Mouse (Mus musculus): ENCODE results near the gene Ciz1. TPM values are rescaled to one million over a fixed set of nuclear protein-coding genes. Genes with fewer than 3 reads are reported as not detected.

Ciz1 gene
- polyA plus RNA-seq, 1 experiment from 2014 or later, result 41.1 TPM

DNA sequence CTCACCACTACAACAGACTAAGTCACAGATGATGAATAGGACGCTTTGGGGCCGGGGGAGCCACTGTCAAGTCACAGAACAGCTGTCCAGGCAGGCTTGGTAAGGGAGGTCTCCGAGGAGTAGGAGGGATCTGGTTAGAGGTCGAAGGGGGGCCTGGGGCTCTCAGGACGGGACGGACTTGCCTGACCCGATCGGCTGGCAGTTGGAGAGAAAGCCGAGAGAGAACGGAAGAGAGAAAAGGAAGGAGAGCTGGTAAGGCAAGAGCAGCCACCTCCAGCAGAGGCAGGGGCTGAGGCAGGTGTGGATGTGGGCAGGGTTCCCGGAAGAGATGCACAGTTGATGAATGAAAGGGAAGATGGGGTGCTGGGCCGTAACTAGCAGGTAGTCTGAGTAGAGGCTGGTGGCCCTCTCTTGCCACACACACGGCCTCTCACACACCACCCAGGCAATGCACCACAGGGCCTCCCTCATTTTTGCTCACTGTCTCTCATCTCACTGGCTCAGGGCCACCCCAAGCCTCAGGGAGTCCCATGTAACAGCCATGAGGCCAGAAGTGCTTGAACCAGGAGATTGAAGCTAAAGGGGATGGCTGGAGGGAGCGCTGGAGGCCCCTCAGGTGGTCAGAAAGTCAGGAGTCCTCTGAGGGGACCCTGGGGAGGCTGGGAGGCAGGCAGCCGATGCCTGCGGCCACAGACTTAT, 43.1 kb upstream of the Ciz1 start:
- Histone ChIP-seq H3K4me1 (ENCODE audit: control insufficient read depth, insufficient read depth, low read length) (peaks cover 8% of the 10 kb centered on the region), H3K36me3 (replicated peaks; ENCODE audit: control insufficient read depth, insufficient read depth, low read depth, low read length) (peaks cover 5% of the 10 kb centered on the region)
- DNase-seq (ENCODE audit: low spot score), result no peak

DNA sequence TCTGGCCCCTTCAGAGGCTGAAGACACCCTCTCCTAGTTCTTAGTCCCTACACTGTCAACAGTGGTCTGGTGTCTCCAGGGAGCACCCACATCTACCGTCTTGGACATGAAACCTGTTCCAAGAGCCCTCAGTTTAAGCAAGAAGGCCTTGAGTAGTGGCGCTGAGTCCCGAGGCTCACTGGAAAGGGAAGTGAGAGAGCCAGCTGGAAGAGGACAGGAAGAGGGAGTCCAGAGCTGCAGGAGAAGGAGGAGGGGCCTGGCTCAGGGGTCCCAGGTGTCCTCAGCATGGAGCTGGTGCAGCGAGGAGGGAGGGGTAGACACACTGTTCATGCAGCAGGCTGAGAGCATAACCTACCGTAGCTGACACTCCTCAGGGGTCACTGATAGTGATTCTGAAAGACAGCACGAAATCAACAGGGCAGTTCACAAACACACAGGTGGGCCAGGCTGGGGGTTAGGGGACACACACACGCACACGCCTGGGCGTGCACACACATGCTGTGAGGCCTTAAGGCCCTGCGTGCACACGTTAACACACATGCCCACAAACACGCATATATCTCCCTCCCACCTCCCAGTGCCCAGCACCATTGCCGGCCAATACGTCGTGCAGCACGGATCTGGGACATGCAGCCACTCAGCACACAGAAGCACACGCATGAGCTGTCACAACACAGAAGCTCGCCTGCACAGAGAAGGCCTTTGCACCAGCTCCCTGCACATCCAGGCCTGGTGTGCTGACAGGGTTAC, 41.9 kb upstream of the Ciz1 start:
- no peak overlapping the region for H3K4me3 ChIP-seq (ENCODE audit: low read depth, low read length)

More for the DNA sequence above, 43.1 kb upstream of the Ciz1 start:
- no peak overlapping the region for H3K4me2 ChIP-seq (ENCODE audit: low read depth, low read length)
- no peak overlapping the region for H3K27ac ChIP-seq (replicated peaks; ENCODE audit: low read depth, low read length)
- H3K4me3 ChIP-seq (ENCODE audit: low read depth, low read length), result no peak overlapping the region
- no peak for ATAC-seq (replicated peaks; ENCODE audit: insufficient number of reproducible peaks, low FRiP score, low TSS enrichment, low read depth)
- 85% methylated on average over 16 of the region's 16 CpGs for WGBS
- H3K9me3 ChIP-seq (replicated peaks; ENCODE audit: control insufficient read depth, low read length), result no peaks in the 10 kb centered on the region
- H3K9ac ChIP-seq (replicated peaks; ENCODE audit: low read length), result no peak overlapping the region
- no peaks in the 10 kb centered on the region for H3K27me3 ChIP-seq (ENCODE audit: control insufficient read depth, insufficient read depth, low read length)

DNA sequence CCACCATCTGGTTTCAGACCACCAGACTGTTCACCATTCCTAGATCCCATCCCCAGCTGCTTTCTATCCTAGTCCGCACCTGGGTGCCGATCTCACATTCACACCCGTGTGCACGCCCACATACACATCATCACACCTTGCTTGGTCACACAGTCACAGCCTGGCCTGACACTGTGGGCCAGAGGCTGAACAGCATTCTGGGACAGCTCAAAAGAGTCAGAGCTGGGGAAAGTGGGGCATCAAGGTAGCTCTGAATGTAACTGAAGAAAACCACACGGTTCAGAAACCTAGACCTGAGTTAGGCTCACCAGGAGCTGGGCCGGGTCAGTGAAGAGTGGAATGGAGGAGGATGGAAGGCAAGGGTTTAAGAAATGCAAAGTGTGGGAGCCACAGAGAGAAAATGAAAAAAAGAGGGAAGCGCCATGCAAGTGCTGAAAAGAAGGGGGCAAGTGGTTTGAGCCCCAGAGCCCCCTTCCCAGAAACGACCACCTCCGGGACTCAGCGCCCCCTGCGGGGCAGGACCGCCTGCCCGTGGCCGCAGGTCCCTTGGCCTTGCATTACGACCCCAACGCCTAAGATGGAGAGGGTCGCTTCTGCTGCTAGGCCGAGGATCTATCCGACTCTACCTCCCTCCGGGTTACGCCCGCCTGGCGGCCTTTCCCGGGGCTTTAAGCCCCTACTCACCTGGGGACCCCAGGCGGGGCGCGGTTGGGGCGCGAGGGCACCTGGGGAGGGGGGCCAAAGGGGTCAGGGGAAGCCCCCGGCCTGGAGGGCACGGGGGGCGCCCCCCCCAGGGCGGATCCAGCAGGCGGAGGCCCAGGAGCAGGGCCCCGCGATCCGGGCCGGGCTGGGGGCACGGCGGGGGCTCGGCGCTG, 40.4 kb upstream of the Ciz1 start:
- H3K27me3 ChIP-seq (ENCODE audit: control insufficient read depth, insufficient read depth, low read length), result no peaks in the 10 kb centered on the region
- H3K36me3 ChIP-seq (replicated peaks; ENCODE audit: control insufficient read depth, insufficient read depth, low read depth, low read length), result no peaks in the 10 kb centered on the region; the same call in 1 of the 2 replicates
- DNase-seq (ENCODE audit: low spot score), result no peak
- H3K9ac ChIP-seq (replicated peaks; ENCODE audit: low read length), result peak overlapping the region; percentile 82
- peak; percentile 5; the same call in 1 of the 2 replicates for ATAC-seq (replicated peaks; ENCODE audit: insufficient number of reproducible peaks, low FRiP score, low TSS enrichment, low read depth)
- peaks cover 12% of the 10 kb centered on the region for H3K4me1 ChIP-seq (ENCODE audit: control insufficient read depth, insufficient read depth, low read length)
- peak overlapping the region; percentile 70; the same call in 1 of the 2 replicates for H3K27ac ChIP-seq (replicated peaks; ENCODE audit: low read depth, low read length)
- H3K4me2 ChIP-seq (ENCODE audit: low read depth, low read length), result peak overlapping the region; percentile 99
- H3K4me3 ChIP-seq (ENCODE audit: low read depth, low read length), result peak overlapping the region; percentile 75
- H3K9me3 ChIP-seq (replicated peaks; ENCODE audit: control insufficient read depth, low read length), result no peaks in the 10 kb centered on the region
- WGBS, result 10% methylated on average over 31 of the region's 42 CpGs

More for the DNA sequence above, 41.9 kb upstream of the Ciz1 start:
- Histone ChIP-seq H3K9ac (replicated peaks; ENCODE audit: low read length) (0 out of 2 replicates have a peak overlapping the region, but pooled peaks have one; percentile 26), H3K4me1 (ENCODE audit: control insufficient read depth, insufficient read depth, low read length) (peaks cover 12% of the 10 kb centered on the region), H3K27me3 (ENCODE audit: control insufficient read depth, insufficient read depth, low read length) (no peaks in the 10 kb centered on the region), H3K9me3 (replicated peaks; ENCODE audit: control insufficient read depth, low read length) (no peaks in the 10 kb centered on the region), H3K4me2 (ENCODE audit: low read depth, low read length) (peak overlapping the region; percentile 99), H3K36me3 (replicated peaks; ENCODE audit: control insufficient read depth, insufficient read depth, low read depth, low read length) (peaks cover 5% of the 10 kb centered on the region), H3K27ac (replicated peaks; ENCODE audit: low read depth, low read length) (no peak overlapping the region)
- no peak for DNase-seq (ENCODE audit: low spot score)
- ATAC-seq (replicated peaks; ENCODE audit: insufficient number of reproducible peaks, low FRiP score, low TSS enrichment, low read depth), result no peak
- 83% methylated on average over 18 of the region's 18 CpGs for WGBS

DNA sequence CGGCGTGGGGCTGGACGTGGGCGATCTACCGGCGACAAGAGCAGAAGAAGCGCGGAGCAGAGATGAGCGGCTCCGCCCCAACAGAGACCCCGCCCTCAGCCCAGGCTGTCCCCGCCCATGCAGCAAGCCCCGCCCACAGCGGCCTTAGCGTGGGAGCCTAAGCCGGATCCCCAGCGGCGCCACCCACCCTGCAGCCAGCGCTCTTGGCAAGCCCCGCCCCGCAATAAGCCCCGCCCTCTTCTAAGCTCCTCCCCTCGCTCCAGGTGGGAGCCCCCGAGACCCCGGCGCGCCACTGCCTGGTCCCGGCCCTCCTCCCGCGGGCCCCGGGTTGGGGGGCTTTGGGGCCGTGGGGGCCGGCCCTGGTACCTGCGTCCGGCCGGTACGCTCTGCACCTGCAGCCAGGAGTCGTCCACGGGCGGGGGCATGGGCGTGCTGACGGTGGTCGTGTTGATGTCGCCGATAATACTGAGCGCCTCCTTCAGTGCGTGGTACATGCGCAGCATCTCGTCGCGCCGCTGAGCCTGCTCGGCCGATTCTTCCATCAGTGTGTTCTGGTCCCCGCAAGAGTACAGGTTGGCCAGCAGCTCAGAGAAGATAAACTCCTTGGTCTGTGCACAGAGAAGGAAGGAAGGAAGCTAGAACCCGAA, 39.7 kb upstream of the Ciz1 start:
- peak; percentile 96 for DNase-seq (ENCODE audit: low spot score)
- Histone ChIP-seq H3K36me3 (replicated peaks; ENCODE audit: control insufficient read depth, insufficient read depth, low read depth, low read length) (no peaks in the 10 kb centered on the region; the same call in 1 of the 2 replicates), H3K27me3 (ENCODE audit: control insufficient read depth, insufficient read depth, low read length) (no peaks in the 10 kb centered on the region), H3K27ac (replicated peaks; ENCODE audit: low read depth, low read length) (peak overlapping the region; percentile 70; the same call in 1 of the 2 replicates), H3K9me3 (replicated peaks; ENCODE audit: control insufficient read depth, low read length) (no peaks in the 10 kb centered on the region), H3K4me1 (ENCODE audit: control insufficient read depth, insufficient read depth, low read length) (peaks cover 16% of the 10 kb centered on the region), H3K9ac (replicated peaks; ENCODE audit: low read length) (peak overlapping the region; percentile 82), H3K4me2 (ENCODE audit: low read depth, low read length) (peak overlapping the region; percentile 99), H3K4me3 (ENCODE audit: low read depth, low read length) (peak overlapping the region; percentile 75)
- peak; percentile 25 for ATAC-seq (replicated peaks; ENCODE audit: insufficient number of reproducible peaks, low FRiP score, low TSS enrichment, low read depth)
- WGBS, result under 1% methylated on average over 52 of the region's 56 CpGs

DNA sequence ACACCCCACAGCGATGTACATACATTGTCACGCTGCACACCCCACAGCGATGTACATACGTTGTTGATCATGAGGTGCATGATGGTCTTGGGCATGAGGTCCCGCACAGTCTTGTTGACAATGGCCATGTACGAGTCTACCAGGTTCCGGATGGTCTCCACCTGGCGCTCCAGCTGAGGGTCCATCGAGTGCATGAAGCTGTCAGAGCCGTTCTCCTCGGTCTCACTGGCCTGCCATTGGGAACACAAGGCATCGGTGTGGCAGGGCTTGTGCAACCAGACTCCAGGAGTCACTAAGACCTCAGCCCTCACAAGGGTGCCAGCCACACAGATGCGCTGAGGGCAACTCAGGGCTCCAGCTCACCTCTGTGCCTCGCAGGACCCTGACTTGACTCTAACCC, 37.3 kb upstream of the Ciz1 start:
- Histone ChIP-seq H3K27me3 (ENCODE audit: control insufficient read depth, insufficient read depth, low read length) (no peaks in the 10 kb centered on the region), H3K9me3 (replicated peaks; ENCODE audit: control insufficient read depth, low read length) (no peaks in the 10 kb centered on the region), H3K9ac (replicated peaks; ENCODE audit: low read length) (peak overlapping the region; percentile 13; the same call in 1 of the 2 replicates), H3K4me2 (ENCODE audit: low read depth, low read length) (no peak overlapping the region), H3K36me3 (replicated peaks; ENCODE audit: control insufficient read depth, insufficient read depth, low read depth, low read length) (no peaks in the 10 kb centered on the region), H3K27ac (replicated peaks; ENCODE audit: low read depth, low read length) (peak overlapping the region; percentile 100), H3K4me1 (ENCODE audit: control insufficient read depth, insufficient read depth, low read length) (peaks cover 20% of the 10 kb centered on the region), H3K4me3 (ENCODE audit: low read depth, low read length) (no peak overlapping the region)
- DNase-seq (ENCODE audit: low spot score) (no peak), ATAC-seq (replicated peaks; ENCODE audit: insufficient number of reproducible peaks, low FRiP score, low TSS enrichment, low read depth) (no peak)
- WGBS, result 90% methylated on average over 14 of the region's 14 CpGs

DNA sequence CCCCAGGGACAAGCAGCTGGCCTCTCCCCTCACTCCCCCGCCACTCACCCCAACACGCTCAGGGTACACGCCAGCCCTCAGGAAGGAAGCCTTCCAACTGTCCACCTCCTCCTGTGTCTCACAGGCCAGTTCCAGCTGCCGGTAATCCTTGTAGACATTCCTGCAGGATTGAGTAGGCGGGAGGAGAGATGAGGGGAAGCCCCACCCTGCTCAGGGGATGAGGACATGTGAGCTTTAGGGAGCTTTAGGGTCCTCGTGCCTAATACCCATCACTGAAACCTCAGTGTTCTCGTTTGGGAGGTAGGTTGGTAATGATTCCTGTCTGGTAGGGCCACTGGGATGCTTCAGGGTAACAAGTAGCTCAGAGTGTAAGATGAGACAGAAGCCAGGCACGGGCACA, 36.4 kb upstream of the Ciz1 start:
- ATAC-seq (replicated peaks; ENCODE audit: insufficient number of reproducible peaks, low FRiP score, low TSS enrichment, low read depth) (no peak), DNase-seq (ENCODE audit: low spot score) (peak; percentile 64)
- Histone ChIP-seq H3K4me2 (ENCODE audit: low read depth, low read length) (peak overlapping the region; percentile 17; the same call in 1 of the 2 replicates), H3K4me3 (ENCODE audit: low read depth, low read length) (no peak overlapping the region), H3K27ac (replicated peaks; ENCODE audit: low read depth, low read length) (peak overlapping the region; percentile 100), H3K9me3 (replicated peaks; ENCODE audit: control insufficient read depth, low read length) (no peaks in the 10 kb centered on the region), H3K36me3 (replicated peaks; ENCODE audit: control insufficient read depth, insufficient read depth, low read depth, low read length) (no peaks in the 10 kb centered on the region), H3K9ac (replicated peaks; ENCODE audit: low read length) (peak overlapping the region; percentile 44), H3K27me3 (ENCODE audit: control insufficient read depth, insufficient read depth, low read length) (no peaks in the 10 kb centered on the region), H3K4me1 (ENCODE audit: control insufficient read depth, insufficient read depth, low read length) (peaks cover 24% of the 10 kb centered on the region)
- 2% methylated on average over 8 of the region's 8 CpGs for WGBS

DNA sequence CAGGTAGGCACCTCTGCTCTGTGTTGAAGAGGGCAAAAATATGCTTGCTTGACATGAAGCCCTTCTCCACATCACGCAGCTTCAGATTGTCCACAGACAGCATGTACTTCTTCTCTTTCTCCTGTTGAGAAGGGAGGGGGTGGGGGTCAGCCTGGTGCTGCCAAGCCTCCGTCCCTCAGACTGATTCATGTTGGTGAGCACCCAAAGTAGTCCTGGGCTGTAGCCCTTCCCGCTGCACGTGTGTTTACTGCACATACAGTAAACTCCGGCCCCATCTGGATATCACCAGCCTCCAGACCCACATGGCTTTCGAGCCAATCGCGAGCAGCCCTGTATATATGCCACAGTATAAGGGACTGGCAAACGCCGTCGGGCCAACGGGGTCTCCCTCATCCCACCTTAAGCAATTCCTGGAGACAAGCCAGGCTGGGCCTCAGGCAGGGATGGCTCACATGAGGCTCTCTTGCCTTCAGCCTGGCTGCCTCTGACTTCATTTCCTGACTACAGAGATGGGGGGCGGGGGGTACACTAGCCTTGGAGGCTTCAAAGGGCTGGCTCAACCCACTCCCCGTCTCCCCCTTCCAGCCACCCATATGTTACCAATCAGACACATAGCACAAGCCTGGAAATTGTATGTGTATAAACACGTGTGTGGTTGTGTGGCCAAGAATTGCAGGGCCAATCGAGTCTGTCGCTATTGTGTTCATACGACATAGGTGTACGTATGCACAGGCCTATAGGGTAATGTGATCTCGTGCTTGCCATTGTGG, 35.1 kb upstream of the Ciz1 start:
- H3K4me2 ChIP-seq (ENCODE audit: low read depth, low read length), result peak overlapping the region; percentile 84
- peak overlapping the region; percentile 100 for H3K27ac ChIP-seq (replicated peaks; ENCODE audit: low read depth, low read length)
- H3K9me3 ChIP-seq (replicated peaks; ENCODE audit: control insufficient read depth, low read length), result no peaks in the 10 kb centered on the region
- no peaks in the 10 kb centered on the region for H3K27me3 ChIP-seq (ENCODE audit: control insufficient read depth, insufficient read depth, low read length)
- H3K4me3 ChIP-seq (ENCODE audit: low read depth, low read length), result 0 out of 2 replicates have a peak overlapping the region, but pooled peaks have one; percentile 5
- ATAC-seq (replicated peaks; ENCODE audit: insufficient number of reproducible peaks, low FRiP score, low TSS enrichment, low read depth) (peak; percentile 51), DNase-seq (ENCODE audit: low spot score) (peak; percentile 94)
- no peaks in the 10 kb centered on the region for H3K36me3 ChIP-seq (replicated peaks; ENCODE audit: control insufficient read depth, insufficient read depth, low read depth, low read length)
- 27% methylated on average over 20 of the region's 20 CpGs for WGBS
- peaks cover 21% of the 10 kb centered on the region for H3K4me1 ChIP-seq (ENCODE audit: control insufficient read depth, insufficient read depth, low read length)
- peak overlapping the region; percentile 32 for H3K9ac ChIP-seq (replicated peaks; ENCODE audit: low read length)

All from embryonic facial prominence, embryonic 11.5 days (tissue).